Mouse (Mus musculus) liver, embryonic 14.5 days (tissue): ENCODE results near the gene A630001G21Rik.

Experiments
- CTCF ChIP-seq: IDR thresholded peaks from 2 replicates; pipeline ENCODE4 v1.5.1; 2016; ENCODE audit warnings: antibody characterized with exemption, low read depth, control low read depth
- EP300 ChIP-seq: IDR thresholded peaks from 2 replicates; pipeline ENCODE4 v1.6.1; 2016; ENCODE audit warnings: antibody characterized with exemption, low read depth

- TF ChIP-seq CTCF (no peak), EP300 (no peak)
Observed at GRCm38 (mm10) chr1:85761665-85762064, 16.8 kb downstream of the A630001G21Rik start.
